Mouse (Mus musculus): Measurements from ENCODE around the gene Senp6. TPM values are rescaled to one million over a fixed set of nuclear protein-coding genes. Genes with fewer than 3 reads are reported as not detected.
A peak's percentile ranks its signal among the peaks of the same experiment; 100 is the strongest.

The Senp6 gene
- total and polyA plus RNA-seq, 2 experiments from 2014 or later = 42.5 to 56.3 TPM

DNA sequence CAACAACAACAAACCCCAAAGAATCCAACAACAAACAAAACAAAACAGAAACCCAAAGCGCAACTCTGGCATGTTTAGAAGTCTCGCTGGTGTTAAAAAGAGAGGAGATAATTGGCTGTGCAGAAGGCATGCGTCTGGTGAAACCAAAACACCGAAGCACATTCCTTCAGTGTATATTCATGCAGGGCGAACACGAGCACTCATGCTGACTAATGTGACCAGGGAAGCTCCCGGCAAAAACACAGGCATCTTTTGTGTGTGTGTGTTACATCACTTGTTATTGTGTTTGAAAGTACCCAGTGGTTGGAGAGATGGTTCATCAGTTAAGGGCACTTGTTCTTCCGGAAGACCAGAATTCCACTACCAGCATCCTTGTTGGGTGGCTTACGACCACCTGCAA is 102.8 kb downstream of the Senp6 start:
- Histone ChIP-seq H3K4me2 (ENCODE audit: low read depth, low read length) (no peak overlapping the region), H3K4me3 (ENCODE audit: low read length) (no peak overlapping the region), H3K27me3 (ENCODE audit: insufficient read depth, low read length) (no peaks in the 10 kb centered on the region), H3K27ac (no peak overlapping the region), H3K9me3 (ENCODE audit: low read length) (no peaks in the 10 kb centered on the region), H3K4me1 (ENCODE audit: insufficient read depth, low read length) (peaks cover 7% of the 10 kb centered on the region; the same call in 1 of the 2 replicates), H3K9ac (replicated peaks; ENCODE audit: low read length) (no peak overlapping the region), H3K36me3 (ENCODE audit: insufficient read depth, low read length) (no peaks in the 10 kb centered on the region)
- ATAC-seq = no peak
- WGBS = 77% methylated on average over 9 of the region's 9 CpGs
- no peak for TF ChIP-seq CTCF (IDR thresholded peaks at IDR 0.05; ENCODE audit: low read depth)
- DNase-seq (ENCODE audit: low spot score) = no peak

DNA sequence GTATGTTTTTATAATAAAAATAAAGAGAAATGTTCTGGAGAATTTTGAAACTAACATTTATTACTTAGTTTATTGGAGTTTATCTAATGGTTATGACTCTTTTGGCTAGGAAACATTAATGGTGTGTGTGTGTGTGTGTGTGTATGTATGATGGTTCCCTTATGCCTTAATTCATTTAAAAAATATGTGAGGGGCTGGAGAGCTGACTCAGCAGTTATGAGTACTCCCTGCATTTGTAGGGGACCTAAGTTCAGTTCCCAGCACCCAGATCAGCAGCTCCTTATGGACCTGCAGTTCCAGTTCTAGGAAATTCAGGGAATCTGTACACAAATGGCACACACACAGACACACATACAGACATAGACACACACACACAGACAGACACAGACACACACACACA is 104.5 kb downstream of the Senp6 start:
- TF ChIP-seq CTCF (IDR thresholded peaks at IDR 0.05; ENCODE audit: low read depth) = no peak
- DNase-seq (ENCODE audit: low spot score) (no peak), ATAC-seq (no peak)
- Histone ChIP-seq H3K4me3 (ENCODE audit: low read length) (no peak overlapping the region), H3K27ac (no peak overlapping the region), H3K27me3 (ENCODE audit: insufficient read depth, low read length) (no peaks in the 10 kb centered on the region), H3K9me3 (ENCODE audit: low read length) (no peaks in the 10 kb centered on the region), H3K36me3 (ENCODE audit: insufficient read depth, low read length) (no peaks in the 10 kb centered on the region), H3K4me2 (ENCODE audit: low read depth, low read length) (no peak overlapping the region), H3K4me1 (ENCODE audit: insufficient read depth, low read length) (peaks cover 7% of the 10 kb centered on the region; the same call in 1 of the 2 replicates), H3K9ac (replicated peaks; ENCODE audit: low read length) (no peak overlapping the region)

DNA sequence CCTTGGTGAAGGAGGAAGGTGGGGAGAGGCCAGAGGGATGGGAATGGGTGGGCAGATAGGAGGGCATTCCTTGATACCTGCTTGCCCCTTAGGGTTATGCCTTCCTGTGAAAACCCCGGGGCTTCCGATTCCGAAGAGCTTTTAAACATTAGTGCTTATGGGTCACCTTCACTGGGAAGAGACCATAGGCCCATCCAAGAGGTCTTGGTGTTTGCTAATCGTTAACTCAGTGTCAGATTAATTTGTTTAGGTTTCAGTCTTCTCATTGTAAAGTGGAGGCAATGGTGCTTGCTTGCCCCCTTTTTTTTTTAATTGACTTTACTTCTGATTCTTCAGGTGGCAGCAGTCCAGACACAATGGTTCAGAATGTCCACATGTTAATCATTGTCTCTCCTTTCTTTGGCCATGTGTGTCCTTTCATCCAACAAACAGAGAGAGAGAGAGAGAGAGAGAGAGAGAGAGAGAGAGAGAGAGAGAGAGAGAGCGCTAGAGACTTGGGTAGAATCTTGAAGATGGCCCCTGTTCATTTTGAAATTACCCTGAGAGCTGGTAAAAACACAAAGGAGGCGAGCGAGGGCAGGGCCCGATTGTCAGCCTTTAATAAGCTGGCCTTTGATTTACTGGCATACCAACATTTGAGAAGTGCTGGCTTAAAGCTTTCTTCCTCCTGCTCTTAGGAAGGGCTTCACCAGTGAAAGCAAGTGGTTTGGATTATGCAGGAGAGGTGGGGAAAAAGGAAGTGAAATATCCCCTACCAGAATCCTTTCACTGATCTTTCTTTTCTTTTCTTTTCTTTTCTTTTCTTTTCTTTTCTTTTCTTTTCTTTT is 105.9 kb downstream of the Senp6 start:
- no peak for TF ChIP-seq CTCF (IDR thresholded peaks at IDR 0.05; ENCODE audit: low read depth)
- DNase-seq (ENCODE audit: low spot score) (no peak), ATAC-seq (no peak)
- Histone ChIP-seq H3K9me3 (ENCODE audit: low read length) (no peaks in the 10 kb centered on the region), H3K9ac (replicated peaks; ENCODE audit: low read length) (no peak overlapping the region), H3K4me3 (ENCODE audit: low read length) (no peak overlapping the region), H3K27me3 (ENCODE audit: insufficient read depth, low read length) (no peaks in the 10 kb centered on the region), H3K27ac (no peak overlapping the region), H3K4me1 (ENCODE audit: insufficient read depth, low read length) (peaks cover 2% of the 10 kb centered on the region; the same call in 1 of the 2 replicates), H3K36me3 (ENCODE audit: insufficient read depth, low read length) (no peaks in the 10 kb centered on the region), H3K4me2 (ENCODE audit: low read depth, low read length) (no peak overlapping the region)
- 69% methylated on average over 8 of the region's 8 CpGs for WGBS

- H3K27me3 ChIP-seq (ENCODE audit: insufficient read depth, low read length) = no peaks in the 10 kb centered on the region
- H3K4me3 ChIP-seq (ENCODE audit: low read length) = no peak overlapping the region
- no peak for TF ChIP-seq CTCF (IDR thresholded peaks at IDR 0.05; ENCODE audit: low read depth)
- no peak overlapping the region for H3K9ac ChIP-seq (replicated peaks; ENCODE audit: low read length)
- H3K27ac ChIP-seq = peak overlapping the region; percentile 36; the same call in 1 of the 2 replicates
- H3K9me3 ChIP-seq (ENCODE audit: low read length) = no peaks in the 10 kb centered on the region
- 20% methylated on average over 9 of the region's 9 CpGs for WGBS
- no peaks in the 10 kb centered on the region for H3K36me3 ChIP-seq (ENCODE audit: insufficient read depth, low read length)
- peak; percentile 51 for DNase-seq (ENCODE audit: low spot score)
- peaks cover 2% of the 10 kb centered on the region; the same call in 1 of the 2 replicates for H3K4me1 ChIP-seq (ENCODE audit: insufficient read depth, low read length)
- H3K4me2 ChIP-seq (ENCODE audit: low read depth, low read length) = no peak overlapping the region
- ATAC-seq = peak; percentile 87
Observed at GRCm38 (mm10) chr9:80173629-80174028, 106.9 kb downstream of the Senp6 start.

- H3K27ac ChIP-seq = peak overlapping the region; percentile 20; the same call in 1 of the 2 replicates
- ATAC-seq = 0 out of 2 replicates have a peak, but pooled peaks have one; percentile 13
Observed at GRCm38 (mm10) chr9:80176696-80177478, 110.2 kb downstream of the Senp6 start.

DNA sequence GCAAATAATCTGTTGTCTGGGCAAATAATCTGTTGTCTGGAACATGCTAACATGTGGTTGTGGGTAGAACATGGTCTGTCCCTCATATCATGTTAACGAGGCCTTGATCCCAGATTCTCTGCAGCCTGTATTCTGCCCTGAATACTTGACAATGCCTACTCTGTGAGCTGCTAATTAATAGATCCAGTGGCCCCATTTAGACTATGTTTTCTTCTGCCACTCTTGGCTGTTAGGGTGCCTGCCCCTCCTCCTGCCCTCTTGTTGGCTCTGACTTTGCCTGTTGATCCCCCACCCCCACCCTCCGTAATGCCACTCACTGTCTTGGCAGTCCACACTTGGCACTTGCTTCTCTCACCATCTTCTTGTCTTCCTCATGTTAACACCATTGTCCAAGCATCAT is 112.0 kb downstream of the Senp6 start:
- peak; percentile 28 for DNase-seq (ENCODE audit: low spot score)
- H3K9me3 ChIP-seq (ENCODE audit: low read length) = no peaks in the 10 kb centered on the region

More at GRCm38 (mm10) chr9:80176696-80177478, 110.2 kb downstream of the Senp6 start:
- DNase-seq (ENCODE audit: low spot score) = peak; percentile 53
- 67% methylated on average over 13 of the region's 13 CpGs for WGBS
- TF ChIP-seq CTCF (IDR thresholded peaks at IDR 0.05; ENCODE audit: low read depth) = no peak
- Histone ChIP-seq H3K9me3 (ENCODE audit: low read length) (no peaks in the 10 kb centered on the region), H3K4me2 (ENCODE audit: low read depth, low read length) (no peak overlapping the region), H3K36me3 (ENCODE audit: insufficient read depth, low read length) (no peaks in the 10 kb centered on the region), H3K4me1 (ENCODE audit: insufficient read depth, low read length) (peaks cover 2% of the 10 kb centered on the region; the same call in 1 of the 2 replicates), H3K27me3 (ENCODE audit: insufficient read depth, low read length) (no peaks in the 10 kb centered on the region), H3K9ac (replicated peaks; ENCODE audit: low read length) (no peak overlapping the region), H3K4me3 (ENCODE audit: low read length) (no peak overlapping the region)

More for the DNA sequence above, 112.0 kb downstream of the Senp6 start:
- Histone ChIP-seq H3K9ac (replicated peaks; ENCODE audit: low read length) (no peak overlapping the region), H3K4me3 (ENCODE audit: low read length) (no peak overlapping the region), H3K27ac (no peak overlapping the region), H3K36me3 (ENCODE audit: insufficient read depth, low read length) (no peaks in the 10 kb centered on the region), H3K4me1 (ENCODE audit: insufficient read depth, low read length) (peaks cover under 1% of the 10 kb centered on the region; the same call in 1 of the 2 replicates), H3K4me2 (ENCODE audit: low read depth, low read length) (no peak overlapping the region), H3K27me3 (ENCODE audit: insufficient read depth, low read length) (no peaks in the 10 kb centered on the region)
- no peak for TF ChIP-seq CTCF (IDR thresholded peaks at IDR 0.05; ENCODE audit: low read depth)
- ATAC-seq = peak; percentile 66; the same call in 1 of the 2 replicates
- WGBS = 54% methylated on average over 2 of the region's 2 CpGs

Data from hindbrain, postnatal 0 days (tissue).